Mouse (Mus musculus): ENCODE measurements around the gene Gm128.
A peak's percentile ranks its signal among the peaks of the same experiment; 100 is the strongest.
"Not testable (repeated sequence)": the region's sequence is repeated elsewhere in the genome, so short reads cannot be mapped to it uniquely, and the experiment has no call there.

Gm128 gene

GRCm38 (mm10) chr3:95233303-95233980, 8.0 kb downstream of the Gm128 start:
- no peak for ATAC-seq (ENCODE audit: insufficient number of reproducible peaks, low FRiP score, low TSS enrichment)

- no peak for ATAC-seq (ENCODE audit: insufficient number of reproducible peaks, low FRiP score, low TSS enrichment)
These were observed 8.6 kb downstream of the Gm128 start for GRCm38 (mm10) chr3:95232771-95233170.

GRCm38 (mm10) chr3:95231298-95232221, 9.8 kb downstream of the Gm128 start, which contains the start of gene Mllt11:
Gene Mllt11, minus strand, starts transcription at chr3:95232171.
- ATAC-seq (ENCODE audit: insufficient number of reproducible peaks, low FRiP score, low TSS enrichment), result no peak

GRCm38 (mm10) chr3:95230495-95231297, 10.7 kb downstream of the Gm128 start:
- ATAC-seq (ENCODE audit: insufficient number of reproducible peaks, low FRiP score, low TSS enrichment), result no peak

- ATAC-seq (ENCODE audit: insufficient number of reproducible peaks, low FRiP score, low TSS enrichment), result no peak
These were observed 11.5 kb downstream of the Gm128 start for GRCm38 (mm10) chr3:95229781-95230494.

GRCm38 (mm10) chr3:95228894-95229780, 12.3 kb downstream of the Gm128 start:
- ATAC-seq (ENCODE audit: insufficient number of reproducible peaks, low FRiP score, low TSS enrichment), result peak; percentile 8; the same call in 1 of the 2 replicates

GRCm38 (mm10) chr3:95228148-95228893, 13.1 kb downstream of the Gm128 start, which contains the start of gene Cdc42se1:
Gene Cdc42se1, plus strand, starts transcription at chr3:95228732.
- peak; percentile 83 for ATAC-seq (ENCODE audit: insufficient number of reproducible peaks, low FRiP score, low TSS enrichment)

GRCm38 (mm10) chr3:95227214-95227613, 14.2 kb downstream of the Gm128 start:
- no peak for ATAC-seq (ENCODE audit: insufficient number of reproducible peaks, low FRiP score, low TSS enrichment)

GRCm38 (mm10) chr3:95224295-95224694, 17.1 kb downstream of the Gm128 start:
- no peak for ATAC-seq (ENCODE audit: insufficient number of reproducible peaks, low FRiP score, low TSS enrichment)

GRCm38 (mm10) chr3:95223041-95223440, 18.4 kb downstream of the Gm128 start:
- no peak for ATAC-seq (ENCODE audit: insufficient number of reproducible peaks, low FRiP score, low TSS enrichment)

GRCm38 (mm10) chr3:95218466-95219137, 22.8 kb downstream of the Gm128 start:
- ATAC-seq (ENCODE audit: insufficient number of reproducible peaks, low FRiP score, low TSS enrichment), result no peak

- ATAC-seq (ENCODE audit: insufficient number of reproducible peaks, low FRiP score, low TSS enrichment), result peak; percentile 86
These were observed 23.9 kb downstream of the Gm128 start, which contains the start of gene Gabpb2 for GRCm38 (mm10) chr3:95217255-95218134. Gene Gabpb2, minus strand, starts transcription at chr3:95217916.

GRCm38 (mm10) chr3:95216655-95217254, 24.6 kb downstream of the Gm128 start:
- ATAC-seq (ENCODE audit: insufficient number of reproducible peaks, low FRiP score, low TSS enrichment), result no peak

- ATAC-seq (ENCODE audit: insufficient number of reproducible peaks, low FRiP score, low TSS enrichment), result no peak
These were observed 27.8 kb downstream of the Gm128 start for GRCm38 (mm10) chr3:95213609-95213975.

GRCm38 (mm10) chr3:95212889-95213608, 28.3 kb downstream of the Gm128 start:
- not testable (repeated sequence) for ATAC-seq (ENCODE audit: insufficient number of reproducible peaks, low FRiP score, low TSS enrichment)

- ATAC-seq (ENCODE audit: insufficient number of reproducible peaks, low FRiP score, low TSS enrichment), result no peak
These were observed 30.8 kb downstream of the Gm128 start for GRCm38 (mm10) chr3:95210585-95210984.
